Mouse (Mus musculus): ENCODE results near the gene Pop5.

The Pop5 gene

GRCm38 (mm10) chr5:115266787-115267468, 31.3 kb downstream of the Pop5 start:
- DNase-seq: no peak

- DNase-seq: no peak
These were observed 31.9 kb downstream of the Pop5 start for GRCm38 (mm10) chr5:115267469-115268045.

- no peak for DNase-seq
These were observed 32.6 kb downstream of the Pop5 start for GRCm38 (mm10) chr5:115268266-115268665.

- DNase-seq: no peak
These were observed 34.3 kb downstream of the Pop5 start for GRCm38 (mm10) chr5:115269969-115270368.

GRCm38 (mm10) chr5:115271931-115272811, 36.5 kb downstream of the Pop5 start:
- DNase-seq: peak; percentile 43

GRCm38 (mm10) chr5:115272812-115273548, 37.3 kb downstream of the Pop5 start, which contains the start of gene Rnf10:
Gene Rnf10 (minus strand): TSS chr5:115272898.
- peak; percentile 98 for DNase-seq

GRCm38 (mm10) chr5:115273549-115274135, 38.0 kb downstream of the Pop5 start:
- DNase-seq: no peak

GRCm38 (mm10) chr5:115274353-115274752, 38.7 kb downstream of the Pop5 start:
- DNase-seq: no peak

GRCm38 (mm10) chr5:115274771-115275170, 39.1 kb downstream of the Pop5 start:
- no peak for DNase-seq

- peak; percentile 27 for DNase-seq
These were observed 40.4 kb downstream of the Pop5 start for GRCm38 (mm10) chr5:115275998-115276397.

GRCm38 (mm10) chr5:115278053-115278452, 42.4 kb downstream of the Pop5 start:
- DNase-seq: no peak

GRCm38 (mm10) chr5:115278785-115279184, 43.1 kb downstream of the Pop5 start:
- no peak for DNase-seq

- DNase-seq: peak; percentile 84
These were observed 43.8 kb downstream of the Pop5 start, which contains the start of gene Coq5 for GRCm38 (mm10) chr5:115279226-115280049. Gene Coq5 (plus strand): TSS chr5:115279666.

GRCm38 (mm10) chr5:115280050-115280687, 44.5 kb downstream of the Pop5 start:
- no peak for DNase-seq

GRCm38 (mm10) chr5:115284735-115285134, 49.1 kb downstream of the Pop5 start:
- DNase-seq: peak; percentile 20

- DNase-seq: no peak
These were observed 58.5 kb downstream of the Pop5 start for GRCm38 (mm10) chr5:115294173-115294572.

All from lung, postnatal 14 days (tissue).